Mouse (Mus musculus): ENCODE data around the gene Jkamp. TPM values are rescaled to one million over a fixed set of nuclear protein-coding genes. Genes with fewer than 3 reads are reported as not detected.
"Not testable (repeated sequence)": the region's sequence is repeated elsewhere in the genome, so short reads cannot be mapped to it uniquely, and the experiment has no call there.

Jkamp gene
- polyA plus RNA-seq (2016; fragmentation: Nextera tagmentation; extraction: Ambion mirVana), result 22.1 and 22.9 TPM in 2 replicates

DNA sequence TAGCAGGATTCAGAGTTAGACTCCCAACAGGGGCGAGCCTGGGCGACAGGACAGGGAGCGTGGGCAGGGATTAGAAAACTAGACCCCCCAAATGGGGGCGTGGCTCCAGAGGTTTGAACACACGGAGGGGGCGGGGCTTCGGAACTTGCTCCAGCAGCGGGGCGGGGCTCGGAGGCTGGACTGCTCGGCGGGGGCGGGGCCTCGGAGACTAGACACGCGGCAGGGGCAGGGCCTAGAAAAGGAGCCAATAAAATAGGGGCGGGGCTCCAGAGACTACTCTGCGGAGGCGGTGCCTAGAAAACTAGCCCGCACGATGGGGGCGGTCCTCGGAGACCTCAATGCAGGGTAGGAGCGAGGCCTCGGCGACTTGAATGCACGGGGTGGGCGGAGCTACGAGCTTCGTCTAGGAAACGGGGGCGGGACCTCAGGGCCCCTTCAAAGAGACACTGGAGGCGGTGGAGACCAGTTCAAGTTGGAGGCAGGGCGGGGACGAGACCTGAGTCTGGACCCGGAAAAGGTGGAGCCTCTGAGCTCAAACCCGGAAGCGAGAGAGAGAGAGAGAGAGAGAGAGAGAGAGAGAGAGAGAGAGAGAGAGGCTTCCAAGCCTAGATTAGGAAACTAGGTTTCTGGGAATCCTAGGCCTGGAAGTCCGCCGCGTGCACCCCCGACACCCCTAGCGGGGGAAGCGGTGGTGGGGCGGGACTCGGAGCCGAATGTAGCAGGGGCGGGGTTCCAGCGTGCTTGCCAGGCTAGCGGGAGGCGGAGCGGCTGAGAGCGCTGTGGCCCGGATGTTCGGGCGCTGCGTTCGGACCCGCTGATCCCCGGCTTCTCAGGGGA lies at the start of gene Jkamp, which contains the start of gene L3hypdh:
Jkamp (plus strand) TSS at position 261 of the 837 bp plus-strand sequence.
L3hypdh (minus strand) TSS at position 111 of the 837 bp plus-strand sequence.
- Histone ChIP-seq H3K36me3 (peaks cover 4% of the 10 kb centered on the region; the same call in 1 of the 2 replicates), H3K4me1 (peaks cover 39% of the 10 kb centered on the region), H3K4me2 (peak within 1 kb of the TSS; percentile 95), H3K4me3 (peak within 1 kb of the TSS; percentile 74), H3K27ac (peak within 1 kb of the TSS; percentile 78), H3K27me3 (replicated peaks) (peaks cover 31% of the 10 kb centered on the region), H3K9ac (peak within 1 kb of the TSS; percentile 74), H3K9me3 (replicated peaks) (no peaks in the 10 kb centered on the region)
- WGBS (ENCODE audit: insufficient replicate concordance), result 1% methylated on average over 60 of the region's 60 CpGs
- peak; percentile 92 for ATAC-seq

DNA sequence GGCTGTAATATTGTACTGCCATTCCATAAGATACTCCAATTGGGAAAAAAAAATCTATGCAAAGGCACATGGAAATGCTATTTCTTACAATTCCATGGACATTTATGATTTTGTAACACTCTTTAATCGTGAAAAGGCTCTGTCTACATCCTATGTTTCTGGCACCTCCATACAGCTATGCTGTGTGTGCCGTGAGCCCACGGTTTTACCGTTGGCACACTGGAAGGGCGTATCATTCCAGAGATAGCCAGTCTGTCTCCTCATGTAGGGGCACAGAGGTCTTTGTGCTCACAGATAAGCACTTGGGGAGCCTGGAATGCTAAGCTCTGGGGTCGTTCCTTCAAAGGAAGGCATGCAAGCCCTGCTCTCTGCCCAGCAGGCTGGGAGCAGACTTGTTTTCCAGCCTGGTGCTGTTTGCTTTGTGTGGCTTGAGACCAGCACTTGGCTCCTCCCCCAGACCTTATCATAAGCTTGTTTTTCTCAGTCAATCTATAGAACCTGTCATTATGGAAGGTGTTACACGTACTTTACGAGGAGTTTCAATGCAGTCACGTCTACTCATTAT lies 49.2 kb upstream of the Jkamp start:
- Histone ChIP-seq H3K4me3 (no peak overlapping the region), H3K4me1 (peaks cover 10% of the 10 kb centered on the region; the same call in 1 of the 2 replicates), H3K27ac (no peak overlapping the region), H3K4me2 (no peak overlapping the region), H3K27me3 (replicated peaks) (no peaks in the 10 kb centered on the region), H3K9me3 (replicated peaks) (no peaks in the 10 kb centered on the region), H3K36me3 (no peaks in the 10 kb centered on the region), H3K9ac (no peak overlapping the region)
- WGBS (ENCODE audit: insufficient replicate concordance), result 47% methylated on average over 9 of the region's 9 CpGs
- ATAC-seq, result no peak

DNA sequence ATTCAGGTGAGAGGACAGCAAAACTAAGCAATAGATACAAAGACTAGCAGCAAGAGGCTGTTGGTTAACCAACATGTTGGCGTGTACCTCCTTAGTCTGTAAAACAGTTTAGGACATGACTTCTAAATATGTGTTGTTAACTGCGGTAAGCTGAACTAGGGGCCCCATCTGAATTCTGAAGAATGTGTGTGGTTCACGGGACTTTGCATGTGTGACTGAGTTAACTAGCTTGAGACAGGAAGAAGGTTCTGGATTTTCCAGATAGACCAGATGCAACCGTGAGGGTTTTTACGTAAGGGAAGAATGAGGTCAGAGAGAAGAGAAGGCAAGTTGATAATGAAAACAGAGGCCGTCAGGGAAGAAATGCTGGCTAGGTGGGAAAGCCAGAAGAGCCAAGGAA lies 48.3 kb upstream of the Jkamp start:
- 64% methylated on average over 6 of the region's 6 CpGs for WGBS (ENCODE audit: insufficient replicate concordance)
- Histone ChIP-seq H3K4me1 (peaks cover 10% of the 10 kb centered on the region; the same call in 1 of the 2 replicates), H3K36me3 (no peaks in the 10 kb centered on the region), H3K9me3 (replicated peaks) (no peaks in the 10 kb centered on the region), H3K4me2 (no peak overlapping the region), H3K27ac (no peak overlapping the region), H3K9ac (no peak overlapping the region), H3K27me3 (replicated peaks) (no peaks in the 10 kb centered on the region), H3K4me3 (no peak overlapping the region)
- ATAC-seq, result no peak

DNA sequence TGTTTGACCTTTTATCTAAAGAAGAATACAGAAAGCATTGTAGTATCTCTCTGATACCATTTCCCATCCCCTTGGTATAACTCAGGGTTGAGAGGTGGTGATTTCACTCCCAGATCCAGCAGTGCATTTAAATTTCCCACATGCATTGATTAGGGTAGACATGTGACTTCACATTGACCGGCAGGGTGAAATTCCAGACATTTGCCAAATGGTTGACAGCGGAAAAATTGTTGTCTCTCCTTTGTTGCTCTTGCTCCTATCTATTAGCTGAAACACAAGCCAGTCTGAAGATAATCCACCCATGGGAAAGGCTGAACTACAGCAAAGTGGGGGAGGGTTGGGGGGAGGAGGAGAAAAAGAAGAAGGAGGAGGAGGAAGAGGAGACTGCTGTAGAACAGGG lies 46.5 kb upstream of the Jkamp start:
- H3K27me3 ChIP-seq (replicated peaks), result no peaks in the 10 kb centered on the region
- H3K36me3 ChIP-seq, result no peaks in the 10 kb centered on the region
- no peak overlapping the region for H3K4me2 ChIP-seq
- no peak overlapping the region for H3K27ac ChIP-seq
- no peak overlapping the region for H3K9ac ChIP-seq
- H3K4me3 ChIP-seq, result no peak overlapping the region
- 46% methylated on average over 2 of the region's 2 CpGs for WGBS (ENCODE audit: insufficient replicate concordance)
- H3K9me3 ChIP-seq (replicated peaks), result no peaks in the 10 kb centered on the region
- peaks cover 10% of the 10 kb centered on the region; the same call in 1 of the 2 replicates for H3K4me1 ChIP-seq
- no peak for ATAC-seq

DNA sequence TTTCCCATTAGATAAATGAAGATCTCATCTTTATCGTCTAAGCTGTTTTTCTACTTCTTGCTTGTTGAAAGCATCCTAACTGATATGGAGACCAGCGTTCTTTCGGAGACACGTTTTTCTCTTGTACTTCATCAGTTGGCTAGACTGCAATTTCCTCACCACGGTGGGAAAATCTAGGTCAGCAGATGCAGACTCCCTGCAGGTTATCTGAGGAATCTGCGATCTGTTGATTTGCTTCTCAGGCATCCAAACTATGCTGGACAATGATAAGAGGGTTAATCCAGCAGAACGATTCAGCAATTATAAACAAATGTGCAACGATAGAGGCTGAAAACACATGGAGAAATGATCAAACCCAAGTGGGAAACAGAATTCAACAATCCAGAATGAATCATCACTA lies 45.9 kb upstream of the Jkamp start:
- 51% methylated on average over 8 of the region's 8 CpGs for WGBS (ENCODE audit: insufficient replicate concordance)
- no peak overlapping the region for H3K4me2 ChIP-seq
- H3K4me1 ChIP-seq, result peaks cover 10% of the 10 kb centered on the region; the same call in 1 of the 2 replicates
- no peak for ATAC-seq
- H3K9ac ChIP-seq, result no peak overlapping the region
- no peaks in the 10 kb centered on the region for H3K27me3 ChIP-seq (replicated peaks)
- H3K36me3 ChIP-seq, result no peaks in the 10 kb centered on the region
- no peak overlapping the region for H3K4me3 ChIP-seq
- H3K27ac ChIP-seq, result no peak overlapping the region
- no peaks in the 10 kb centered on the region for H3K9me3 ChIP-seq (replicated peaks)

DNA sequence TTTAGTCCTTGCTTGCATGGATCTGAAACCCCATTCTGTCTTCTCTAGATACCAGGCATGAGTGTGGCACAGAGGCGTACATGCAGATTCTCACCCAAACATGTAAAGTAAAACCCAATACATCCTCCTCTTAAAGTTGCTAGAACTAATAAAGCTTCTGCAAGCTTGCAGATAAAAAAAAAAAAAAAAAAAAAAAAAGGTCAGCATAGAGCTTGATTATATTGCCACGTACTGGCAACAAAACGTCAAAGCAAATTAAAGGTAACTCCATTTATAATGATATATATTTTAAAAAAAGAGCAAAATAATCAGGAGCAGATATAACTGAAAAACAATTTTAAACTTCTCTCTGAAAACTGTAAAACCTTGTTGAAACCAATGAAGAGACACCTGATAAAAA lies 44.2 kb upstream of the Jkamp start:
- WGBS (ENCODE audit: insufficient replicate concordance), result 80% methylated on average over 3 of the region's 3 CpGs
- H3K4me1 ChIP-seq, result peaks cover 7% of the 10 kb centered on the region; the same call in 1 of the 2 replicates

DNA sequence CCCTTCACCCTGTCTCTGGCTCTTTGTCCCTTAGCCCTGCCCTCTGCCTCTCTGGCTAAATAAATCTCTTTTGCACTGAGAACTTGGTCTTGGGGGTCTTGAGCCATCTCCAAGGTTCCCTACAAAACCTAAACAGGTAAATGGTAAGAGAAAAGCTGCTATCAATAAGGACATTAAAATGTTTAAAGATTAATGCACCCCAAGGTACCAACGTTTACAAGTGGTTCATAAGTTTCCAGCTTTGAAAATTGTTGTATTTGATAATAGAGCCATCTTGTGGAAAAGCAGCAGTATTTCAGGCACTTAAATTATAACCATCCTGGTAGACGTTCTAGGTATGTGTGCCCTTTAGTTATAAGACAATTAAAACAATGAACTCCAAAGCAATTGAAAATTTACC lies 37.9 kb upstream of the Jkamp start:
- Histone ChIP-seq H3K36me3 (no peaks in the 10 kb centered on the region), H3K27ac (no peak overlapping the region), H3K9me3 (replicated peaks) (no peaks in the 10 kb centered on the region), H3K9ac (no peak overlapping the region), H3K4me3 (no peak overlapping the region), H3K4me1 (no peaks in the 10 kb centered on the region), H3K27me3 (replicated peaks) (no peaks in the 10 kb centered on the region), H3K4me2 (no peak overlapping the region)
- no peak for ATAC-seq
- 7% methylated on average over 2 of the region's 2 CpGs for WGBS (ENCODE audit: insufficient replicate concordance)

More for the DNA sequence above, 44.2 kb upstream of the Jkamp start:
- Histone ChIP-seq H3K9ac (no peak overlapping the region), H3K36me3 (no peaks in the 10 kb centered on the region), H3K27ac (no peak overlapping the region), H3K4me2 (no peak overlapping the region), H3K4me3 (no peak overlapping the region), H3K9me3 (replicated peaks) (no peaks in the 10 kb centered on the region), H3K27me3 (replicated peaks) (no peaks in the 10 kb centered on the region)
- ATAC-seq, result no peak

DNA sequence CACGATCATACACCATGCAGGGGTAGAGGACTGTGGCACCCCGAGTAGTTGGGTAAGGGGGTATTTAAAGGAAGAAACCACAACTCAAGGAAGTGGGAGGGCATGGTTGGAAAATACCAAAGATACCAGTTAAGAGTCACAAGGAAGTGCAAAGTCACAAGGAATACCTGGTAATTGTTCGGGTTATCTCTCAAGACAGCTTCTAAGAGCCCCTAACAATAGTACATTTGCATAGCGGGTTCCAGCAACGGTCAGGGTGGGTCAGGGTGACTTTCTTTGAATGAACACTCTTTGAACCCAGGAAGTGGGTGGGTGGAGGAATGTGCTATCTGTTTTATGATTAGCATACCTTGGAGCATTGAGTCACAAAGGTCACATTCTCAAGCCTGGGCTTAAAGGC lies 35.2 kb upstream of the Jkamp start:
- not testable (repeated sequence) for H3K36me3 ChIP-seq; H3K27ac ChIP-seq; H3K9ac ChIP-seq; H3K4me1 ChIP-seq; H3K4me3 ChIP-seq; H3K9me3 ChIP-seq (replicated peaks); ATAC-seq; H3K27me3 ChIP-seq (replicated peaks); H3K4me2 ChIP-seq
- 71% methylated on average over 5 of the region's 5 CpGs for WGBS (ENCODE audit: insufficient replicate concordance)

DNA sequence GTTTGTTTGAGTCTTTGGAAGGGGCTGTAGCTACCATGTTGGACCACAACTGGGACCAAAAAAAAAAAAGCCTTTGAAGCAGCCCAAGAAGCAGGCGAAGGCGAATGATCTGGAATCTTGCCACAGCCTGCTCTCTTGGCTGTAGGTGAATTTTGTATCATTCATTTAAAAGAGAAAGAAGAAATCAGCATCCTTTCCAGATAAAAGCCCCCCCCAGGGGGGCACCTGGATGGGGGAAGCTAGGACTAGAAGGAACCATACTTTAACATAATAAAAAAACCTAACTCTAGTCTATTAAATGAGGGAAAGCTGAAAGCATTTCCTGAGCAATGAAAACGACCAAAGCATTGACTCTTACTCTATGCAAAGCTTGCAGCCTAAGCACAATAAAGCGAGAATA lies 34.6 kb upstream of the Jkamp start:
- ATAC-seq, result no peak
- Histone ChIP-seq H3K4me1 (no peaks in the 10 kb centered on the region), H3K4me3 (no peak overlapping the region), H3K27ac (no peak overlapping the region), H3K9me3 (replicated peaks) (no peaks in the 10 kb centered on the region), H3K9ac (no peak overlapping the region), H3K4me2 (no peak overlapping the region), H3K27me3 (replicated peaks) (no peaks in the 10 kb centered on the region), H3K36me3 (no peaks in the 10 kb centered on the region)
- 66% methylated on average over 4 of the region's 4 CpGs for WGBS (ENCODE audit: insufficient replicate concordance)

DNA sequence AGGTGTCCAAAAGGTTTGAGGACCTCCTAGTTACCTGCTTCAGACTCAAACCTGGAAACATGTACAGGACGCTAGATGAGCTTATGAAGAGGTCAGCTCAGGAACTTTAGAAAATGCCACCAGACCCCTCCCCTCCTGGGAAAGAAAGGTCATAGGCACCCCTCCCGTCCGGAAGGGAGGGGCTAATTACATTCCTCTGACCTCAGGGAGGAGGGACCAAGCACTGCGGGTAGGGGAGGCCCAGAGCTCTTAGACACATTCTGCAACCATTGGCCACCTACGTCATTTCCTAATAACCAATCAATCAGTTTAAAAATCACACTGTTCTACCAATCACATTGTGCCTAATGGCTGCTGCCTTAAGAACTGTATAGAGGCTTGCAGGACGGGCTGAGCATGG lies 32.8 kb upstream of the Jkamp start:
- H3K4me3 ChIP-seq, result no peak overlapping the region
- no peak overlapping the region for H3K4me2 ChIP-seq
- 61% methylated on average over 6 of the region's 6 CpGs for WGBS (ENCODE audit: insufficient replicate concordance)
- no peak overlapping the region for H3K27ac ChIP-seq
- no peaks in the 10 kb centered on the region for H3K9me3 ChIP-seq (replicated peaks)
- H3K4me1 ChIP-seq, result no peaks in the 10 kb centered on the region
- H3K27me3 ChIP-seq (replicated peaks), result no peaks in the 10 kb centered on the region; the same call in 1 of the 2 replicates
- no peak overlapping the region for H3K9ac ChIP-seq
- no peaks in the 10 kb centered on the region for H3K36me3 ChIP-seq
- ATAC-seq, result no peak

DNA sequence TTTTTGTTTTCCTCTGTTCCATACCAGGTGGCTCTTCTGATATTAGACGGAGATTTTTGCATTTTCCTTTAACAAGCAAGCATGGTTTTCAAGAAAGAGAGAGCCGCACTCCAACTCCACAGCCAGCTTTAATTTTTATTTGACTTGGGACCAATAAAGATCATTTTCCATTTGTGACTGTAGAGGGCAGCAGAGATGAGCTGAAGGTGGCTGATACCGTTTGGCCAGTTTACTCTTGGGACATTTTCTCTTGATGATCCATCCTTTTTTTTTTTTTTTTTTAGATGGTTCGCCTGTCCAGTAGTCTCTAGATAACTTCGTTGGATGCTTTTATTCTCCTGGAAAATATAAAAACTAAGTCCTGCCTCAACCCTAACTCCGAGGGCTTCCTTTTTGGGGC lies 32.1 kb upstream of the Jkamp start:
- WGBS (ENCODE audit: insufficient replicate concordance), result 34% methylated on average over 6 of the region's 6 CpGs

DNA sequence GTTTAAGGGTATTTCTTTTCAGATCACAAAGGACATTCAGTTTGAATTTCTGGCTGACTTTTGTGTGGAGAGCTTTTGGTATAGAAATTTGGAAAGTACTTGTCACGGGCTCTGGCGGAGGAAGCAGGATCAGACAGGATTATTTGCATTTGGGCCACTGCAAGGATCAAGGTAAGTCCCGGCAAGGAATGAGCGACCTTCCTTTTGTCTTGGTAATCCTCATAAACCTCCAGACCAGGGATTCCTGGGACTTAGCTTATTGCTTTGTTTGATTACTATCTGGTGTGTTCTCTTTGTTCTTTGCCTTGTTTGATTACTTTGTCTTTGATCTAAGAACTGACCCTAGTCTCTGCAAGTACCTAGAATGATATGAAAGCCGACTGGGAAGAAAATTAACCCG lies 31.5 kb upstream of the Jkamp start:
- Histone ChIP-seq H3K36me3 (no peaks in the 10 kb centered on the region), H3K4me1 (no peaks in the 10 kb centered on the region), H3K4me3 (no peak overlapping the region), H3K27ac (no peak overlapping the region), H3K4me2 (no peak overlapping the region), H3K27me3 (replicated peaks) (no peaks in the 10 kb centered on the region; the same call in 1 of the 2 replicates), H3K9me3 (replicated peaks) (no peaks in the 10 kb centered on the region), H3K9ac (no peak overlapping the region)
- no peak for ATAC-seq
- WGBS (ENCODE audit: insufficient replicate concordance), result 41% methylated on average over 6 of the region's 6 CpGs

More for the DNA sequence above, 32.1 kb upstream of the Jkamp start:
- Histone ChIP-seq H3K4me2 (no peak overlapping the region), H3K4me3 (no peak overlapping the region), H3K9ac (no peak overlapping the region), H3K9me3 (replicated peaks) (no peaks in the 10 kb centered on the region), H3K4me1 (no peaks in the 10 kb centered on the region), H3K36me3 (no peaks in the 10 kb centered on the region), H3K27ac (no peak overlapping the region), H3K27me3 (replicated peaks) (no peaks in the 10 kb centered on the region; the same call in 1 of the 2 replicates)
- ATAC-seq, result no peak
